9 mouse cellular contexts compared by ENCODE assay signal in the genomic region with DNA sequence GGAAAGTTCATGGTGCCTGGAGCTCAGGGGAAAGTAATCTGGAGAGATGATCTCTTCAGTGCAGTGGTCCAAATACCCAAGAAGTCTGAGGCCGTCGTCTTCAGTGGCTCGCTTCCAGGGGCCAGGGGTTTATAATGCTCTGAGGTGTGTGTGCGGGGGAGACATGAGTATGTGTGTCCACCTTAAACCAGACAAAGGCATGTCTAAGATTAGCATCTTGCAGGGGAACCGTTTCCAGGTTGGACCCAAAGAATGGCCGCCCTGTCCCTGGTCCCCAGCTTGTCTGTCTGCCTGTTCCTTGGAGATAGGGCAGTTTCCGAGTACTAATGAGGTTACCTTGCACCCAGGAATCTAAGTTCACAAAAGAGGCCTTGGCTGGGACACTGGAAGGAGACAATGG. TPM values are rescaled to one million over a fixed set of nuclear protein-coding genes. Genes with fewer than 3 reads are reported as not detected.
DNase-seq lines count a peak whose midpoint lies in the region; ATAC-seq and TF ChIP-seq lines count a peak whose summit lies in the region.
"Had no signal": no experiment of that assay in that cellular context is flagged by ENCODE, and none has a peak within 500 bp of the region (broad histone marks: within the 10 kb centered on the region; RNA-seq: fewer than 3 reads in every experiment).

A gene (minus strand): TSS at position 101 of the 400 bp plus-strand sequence.

- TF ChIP-seq CTCF in liver, adult 2 months (IDR thresholded peaks at IDR 0.05; ENCODE audit: low read depth, low read length): no peak

- no peaks in the 10 kb centered on the region for H3K9me3 ChIP-seq in embryonic facial prominence, embryonic 15.5 days (replicated peaks)
- H3K9me3 ChIP-seq in intestine, embryonic 16.5 days (ENCODE audit: control insufficient read depth, low read length): no peaks in the 10 kb centered on the region
- no peaks in the 10 kb centered on the region for H3K9me3 ChIP-seq in neural tube, embryonic 13.5 days

- H3K4me2 ChIP-seq in embryonic facial prominence, embryonic 15.5 days (replicated peaks): peak within 1 kb of the TSS; percentile 68
- H3K4me2 ChIP-seq in intestine, embryonic 16.5 days (ENCODE audit: low read depth, low read length): peak within 1 kb of the TSS; percentile 86
- H3K4me2 ChIP-seq in neural tube, embryonic 13.5 days: peak within 1 kb of the TSS; percentile 68

- H3K27me3 ChIP-seq in liver, adult 2 months (ENCODE audit: control insufficient read depth, insufficient read depth, low read length): peaks cover 9% of the 10 kb centered on the region; the same call in 1 of the 2 replicates
- H3K27me3 ChIP-seq in embryonic facial prominence, embryonic 15.5 days: peaks cover 36% of the 10 kb centered on the region
- peaks cover 30% of the 10 kb centered on the region for H3K27me3 ChIP-seq in intestine, embryonic 16.5 days (replicated peaks; ENCODE audit: control insufficient read depth, insufficient read depth, low read length)
- H3K27me3 ChIP-seq in neural tube, embryonic 13.5 days: peaks cover 12% of the 10 kb centered on the region

- H3K27ac ChIP-seq in liver, adult 2 months (replicated peaks; ENCODE audit: insufficient read depth, low read depth, low read length): no peak within 1 kb of the TSS
- H3K27ac ChIP-seq in embryonic facial prominence, embryonic 15.5 days (replicated peaks): no peak within 1 kb of the TSS
- no peak within 1 kb of the TSS for H3K27ac ChIP-seq in intestine, embryonic 16.5 days (ENCODE audit: low read length)
- no peak within 1 kb of the TSS for H3K27ac ChIP-seq in neural tube, embryonic 13.5 days (replicated peaks)

- TF ChIP-seq POLR2A in liver, adult 2 months (IDR thresholded peaks at IDR 0.05; ENCODE audit: extremely low read depth, insufficient read depth, low read length): no peak

- ATAC-seq in embryonic facial prominence, embryonic 15.5 days (ENCODE audit: insufficient number of reproducible peaks, low FRiP score, low TSS enrichment, low read depth): no peak
- ATAC-seq in intestine, embryonic 16.5 days: no peak
- ATAC-seq in neural tube, embryonic 13.5 days (ENCODE audit: low read depth): no peak

- WGBS in liver, adult 2 months: 95% methylated on average over 7 of the region's 7 CpGs
- WGBS in embryonic facial prominence, embryonic 15.5 days: 85% methylated on average over 7 of the region's 7 CpGs
- 79% methylated on average over 7 of the region's 7 CpGs for WGBS in intestine, embryonic 16.5 days
- 88% methylated on average over 7 of the region's 7 CpGs for WGBS in neural tube, embryonic 13.5 days

- peak within 1 kb of the TSS; percentile 46 for H3K9ac ChIP-seq in liver, adult 2 months (ENCODE audit: low read depth, low read length)
- H3K9ac ChIP-seq in embryonic facial prominence, embryonic 15.5 days: peak within 1 kb of the TSS; percentile 1; the same call in 1 of the 2 replicates
- peak within 1 kb of the TSS; percentile 61; the same call in 1 of the 2 replicates for H3K9ac ChIP-seq in intestine, embryonic 16.5 days (ENCODE audit: low read depth, low read length)
- peak within 1 kb of the TSS; percentile 70 for H3K9ac ChIP-seq in neural tube, embryonic 13.5 days

- no peaks in the 10 kb centered on the region for H3K4me1 ChIP-seq in liver, adult 2 months (ENCODE audit: control insufficient read depth, insufficient read depth, low read length)
- H3K4me1 ChIP-seq in embryonic facial prominence, embryonic 15.5 days: peaks cover 22% of the 10 kb centered on the region
- H3K4me1 ChIP-seq in intestine, embryonic 16.5 days (ENCODE audit: control insufficient read depth, insufficient read depth, low read length): peaks cover 10% of the 10 kb centered on the region
- peaks cover 30% of the 10 kb centered on the region for H3K4me1 ChIP-seq in neural tube, embryonic 13.5 days (replicated peaks)

- peak within 1 kb of the TSS; percentile 45; the same call in 1 of the 2 replicates for H3K4me3 ChIP-seq in liver, adult 2 months (ENCODE audit: insufficient read depth, low read depth, low read length)
- H3K4me3 ChIP-seq in embryonic facial prominence, embryonic 15.5 days (replicated peaks): peak within 1 kb of the TSS; percentile 44
- peak within 1 kb of the TSS; percentile 53 for H3K4me3 ChIP-seq in intestine, embryonic 16.5 days (ENCODE audit: low read length)
- H3K4me3 ChIP-seq in neural tube, embryonic 13.5 days: peak within 1 kb of the TSS; percentile 45

- H3K36me3 ChIP-seq in liver, adult 2 months (ENCODE audit: control insufficient read depth, insufficient read depth, low read length): no peaks in the 10 kb centered on the region
- H3K36me3 ChIP-seq in embryonic facial prominence, embryonic 15.5 days: 0 out of 2 replicates have a peak, but pooled peaks cover 4% of the 10 kb centered on the region
- H3K36me3 ChIP-seq in intestine, embryonic 16.5 days (ENCODE audit: control insufficient read depth, insufficient read depth, low read length): no peaks in the 10 kb centered on the region
- no peaks in the 10 kb centered on the region for H3K36me3 ChIP-seq in neural tube, embryonic 13.5 days

- no peak for DNase-seq in liver, adult 2 months (ENCODE audit: extremely low read depth, low read depth, low spot score)
- DNase-seq in liver: no peak
- no peak for DNase-seq in embryo, embryonic 10.5 days (ENCODE audit: low spot score)
- DNase-seq in left cerebral cortex, adult 18-20 months (ENCODE audit: low spot score in 2 of 2): no peak
- DNase-seq in urinary bladder, postnatal 25 days (ENCODE audit: low spot score): no peak
- DNase-seq: gastrocnemius, postnatal 10 days had no signal

- no peaks in the 10 kb centered on the region for H3K79me2 ChIP-seq in liver, adult 2 months (ENCODE audit: control insufficient read depth, insufficient read depth, low read length)

RNA-seq across cellular contexts. Expression of the gene that starts here (rescaled TPM):
- total RNA-seq in liver, adult 2 months (2014; rRNA removed): not detected in 2 replicates
- not detected in 2 replicates for polyA plus RNA-seq in liver, adult 2 months (2012; rRNA removed)
- polyA plus RNA-seq in embryonic facial prominence, embryonic 15.5 days (2015; fragmentation: Nextera tagmentation; extraction: Ambion mirVana): not detected in 2 replicates
- not detected in 2 replicates for polyA plus RNA-seq in intestine, embryonic 16.5 days (2015; fragmentation: Nextera tagmentation; extraction: Ambion mirVana)
- 0.56 TPM in 1 of 2 replicates, not detected in the other for polyA plus RNA-seq in neural tube, embryonic 13.5 days (2015; fragmentation: Nextera tagmentation; extraction: Ambion mirVana)
- total RNA-seq in left cerebral cortex, adult 18-20 months (2021): not detected
- total RNA-seq: gastrocnemius, postnatal 10 days had no signal

Comparison
In these comparisons a context has a peak if more than half of its experiments do, and no peak if none do; other contexts are left out.
1. H3K9ac ChIP-seq: peak in every context shown above with its lines; median percentile 70 in neural tube, embryonic 13.5 days; 61 in intestine, embryonic 16.5 days; 46 in liver, adult 2 months; 1 in embryonic facial prominence, embryonic 15.5 days.